17 mouse cellular contexts compared by ENCODE assay signal in the genomic region with DNA sequence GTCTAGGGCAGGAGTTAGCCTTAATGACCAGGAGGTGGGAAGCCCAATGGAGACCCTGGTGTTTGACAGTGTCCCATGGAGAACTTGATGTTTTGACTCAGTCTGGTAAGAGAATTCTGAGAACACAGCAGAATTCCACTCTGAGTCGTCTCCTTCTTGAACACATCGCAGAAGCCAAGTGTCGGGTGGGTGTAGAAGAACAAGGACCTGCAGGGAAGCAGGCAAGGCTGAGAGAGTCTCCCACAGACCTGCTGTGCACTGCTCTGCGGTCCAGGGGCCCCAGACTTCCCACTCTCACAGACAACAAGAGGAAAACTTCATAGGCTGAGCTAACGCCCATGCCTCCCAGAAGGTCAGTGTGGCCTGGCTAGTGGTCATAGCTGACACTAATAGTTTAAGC. TPM values are rescaled to one million over a fixed set of nuclear protein-coding genes. Genes with fewer than 3 reads are reported as not detected.
DNase-seq lines count a peak whose midpoint lies in the region.
"Had no signal": no experiment of that assay in that cellular context is flagged by ENCODE, and none has a peak within 500 bp of the region (broad histone marks: within the 10 kb centered on the region; RNA-seq: fewer than 3 reads in every experiment).

No protein-coding gene starts in this region.

- peak; percentile 31 to 58 for DNase-seq in layer of hippocampus, adult 18-20 months (ENCODE audit: low spot score in 2 of 2)
- DNase-seq in layer of hippocampus, postnatal 10 days (ENCODE audit: low spot score in 2 of 2): no peak
- peak; percentile 21 to 85 for DNase-seq in left cerebral cortex, postnatal 25 days (ENCODE audit: low spot score in 2 of 2)
- DNase-seq in left cerebral cortex, postnatal 10 days (ENCODE audit: extremely low spot score in 1 of 2, low spot score in 2 of 2): no peak
- peak; percentile 38 for DNase-seq in right cerebral cortex, postnatal 25 days
- DNase-seq in right cerebral cortex, postnatal 10 days (ENCODE audit: low spot score in 2 of 2): no peak
- no peak for DNase-seq in c-Kit-positive CD71-positive TER-119-positive erythroid progenitor cells, embryonic 14.5 days (ENCODE audit: low spot score)
- DNase-seq: adrenal gland, postnatal 14 days; cerebellum, adult 2 months; cerebellum, postnatal 14 days; heart, adult 2 months; heart, postnatal 4 days; kidney, adult 8-10 months; thymus, postnatal 4 days had no signal

- intact Hi-C loops in left cerebral cortex, postnatal 25 days (cut with DNase I): no loop called here
- intact Hi-C loops in left cerebral cortex, postnatal 10 days (cut with DNase I): no loop called here

RNA-seq across cellular contexts. Expression of a gene that starts 17.5 kb away (rescaled TPM):
- not detected for total RNA-seq in layer of hippocampus, adult 18-20 months (2021)
- total RNA-seq in layer of hippocampus, postnatal 10 days (2021): under 1 TPM in 1 of 2 experiments, not detected in 1; 0.14 TPM
- not detected for total RNA-seq in left cerebral cortex, postnatal 25 days (2021)
- total RNA-seq in left cerebral cortex, postnatal 10 days (2021): not detected
- total RNA-seq: adrenal gland, postnatal 14 days; gastrocnemius, adult 8-10 months; gastrocnemius, postnatal 4 days; heart, adult 2 months; heart, postnatal 4 days; megakaryocyte progenitor cell, adult 5-6 weeks had no signal

RNA-seq across cellular contexts. Expression of a gene that starts 37.3 kb away (rescaled TPM):
- 10 to 100 TPM; 29.9 to 30.2 TPM for total RNA-seq in layer of hippocampus, adult 18-20 months (2021)
- 10 to 100 TPM; 39.0 to 47.5 TPM for total RNA-seq in layer of hippocampus, postnatal 10 days (2021)
- 10 to 100 TPM; 32.4 to 36.7 TPM for total RNA-seq in left cerebral cortex, postnatal 25 days (2021)
- total RNA-seq in left cerebral cortex, postnatal 10 days (2021): 10 to 100 TPM; 29.9 to 37.5 TPM

Comparison
In these comparisons a context has a peak if more than half of its experiments do, and no peak if none do; other contexts are left out.
1. DNase-seq: peak in layer of hippocampus, adult 18-20 months (2 of 2), left cerebral cortex, postnatal 25 days (2 of 2) and right cerebral cortex, postnatal 25 days (single experiment); none in layer of hippocampus, postnatal 10 days (0 of 2), left cerebral cortex, postnatal 10 days (0 of 2), right cerebral cortex, postnatal 10 days (0 of 2) and c-Kit-positive CD71-positive TER-119-positive erythroid progenitor cells, embryonic 14.5 days (single experiment).